Mouse (Mus musculus) spleen, adult 18-20 months (tissue): ENCODE data around the gene Pigt.

Experiments
- DNase-seq, 2 experiments: peaks; one replicate each; pipeline ENCODE4 v3.0.0; 2022; ENCODE audit warnings: mixed read lengths in 2 of 2

Gene Pigt

GRCm38 (mm10) chr2:164496847-164497690 is at the start of gene Pigt:
Gene Pigt, plus strand, starts transcription at chr2:164497520.
- DNase-seq = peak; percentile 75 to 83

GRCm38 (mm10) chr2:164448140-164448539 is 49.2 kb upstream of the Pigt start:
- DNase-seq = no peak

GRCm38 (mm10) chr2:164448921-164449320 is 48.4 kb upstream of the Pigt start:
- no peak for DNase-seq

GRCm38 (mm10) chr2:164449341-164450042 is 47.8 kb upstream of the Pigt start:
- no peak for DNase-seq

- DNase-seq = no peak
These were observed 45.2 kb upstream of the Pigt start for GRCm38 (mm10) chr2:164452000-164452676.

GRCm38 (mm10) chr2:164453047-164453757 is 44.1 kb upstream of the Pigt start:
- no peak for DNase-seq

- DNase-seq = no peak
These were observed 43.3 kb upstream of the Pigt start for GRCm38 (mm10) chr2:164453887-164454500.

GRCm38 (mm10) chr2:164454846-164455245 is 42.5 kb upstream of the Pigt start:
- DNase-seq = no peak

GRCm38 (mm10) chr2:164455421-164456190 is 41.7 kb upstream of the Pigt start:
- DNase-seq = no peak

- no peak for DNase-seq
These were observed 40.9 kb upstream of the Pigt start for GRCm38 (mm10) chr2:164456413-164456812.

- peak in 1 of 2 experiments; percentile 37 for DNase-seq
These were observed 40.4 kb upstream of the Pigt start, which contains the start of gene Sys1 for GRCm38 (mm10) chr2:164456864-164457300. Gene Sys1, plus strand, starts transcription at chr2:164456964.

GRCm38 (mm10) chr2:164457942-164458341 is 39.4 kb upstream of the Pigt start:
- DNase-seq = no peak

- no peak for DNase-seq
These were observed 38.8 kb upstream of the Pigt start for GRCm38 (mm10) chr2:164458535-164458934.

GRCm38 (mm10) chr2:164460745-164461551 is 36.4 kb upstream of the Pigt start, which contains the start of gene Gm20458:
Gene Gm20458, plus strand, starts transcription at chr2:164460967.
- DNase-seq = peak; percentile 84 to 93

GRCm38 (mm10) chr2:164465161-164465560 is 32.2 kb upstream of the Pigt start:
- DNase-seq = no peak

GRCm38 (mm10) chr2:164466787-164467186 is 30.5 kb upstream of the Pigt start:
- no peak for DNase-seq

- peak in 1 of 2 experiments; percentile 37 for DNase-seq
These were observed 27.1 kb upstream of the Pigt start for GRCm38 (mm10) chr2:164470254-164470653.

- no peak for DNase-seq
These were observed 23.7 kb upstream of the Pigt start, which contains the start of gene Trp53tg5 for GRCm38 (mm10) chr2:164473624-164474023. Gene Trp53tg5, minus strand, starts transcription at chr2:164473724.

- DNase-seq = peak in 1 of 2 experiments; percentile 19
These were observed 11.6 kb upstream of the Pigt start, which contains the start of gene Dbndd2 for GRCm38 (mm10) chr2:164485681-164486257. Gene Dbndd2, plus strand, starts transcription at chr2:164486106.
